Comparison of ENCODE assay signal across 8 mouse cellular contexts in the genomic region with DNA sequence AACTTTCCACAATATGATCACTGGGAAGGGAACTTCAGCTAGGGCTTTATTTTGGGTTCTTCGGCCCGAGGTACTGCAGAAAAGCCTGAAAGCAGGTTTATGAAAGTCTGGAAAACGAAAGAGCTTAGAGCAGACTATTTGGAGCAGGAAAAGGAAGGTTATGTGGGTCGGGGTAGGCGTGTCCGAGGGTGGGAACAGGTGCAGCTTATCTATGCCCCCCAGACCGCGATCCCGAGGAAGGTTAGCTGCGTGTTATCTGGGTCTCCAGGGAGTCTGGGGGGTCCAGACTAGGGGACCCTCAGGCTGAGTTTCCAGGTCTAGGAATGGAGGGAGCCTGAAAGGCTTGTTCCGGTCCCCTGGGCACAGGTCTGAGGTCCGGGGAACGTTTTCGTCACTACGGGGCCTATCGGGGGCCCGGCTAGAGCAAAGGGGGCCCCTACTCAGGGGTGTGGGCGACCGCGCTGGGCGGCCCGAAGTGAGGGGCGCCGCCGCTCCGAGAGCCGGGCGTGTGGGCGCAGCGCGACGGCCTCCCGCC. TPM values are rescaled to one million over a fixed set of nuclear protein-coding genes. Genes with fewer than 3 reads are reported as not detected.
DNase-seq lines count a peak whose midpoint lies in the region; ATAC-seq and TF ChIP-seq lines count a peak whose summit lies in the region.

No protein-coding gene starts in this region.

- H3K4me1 ChIP-seq in heart, embryonic 13.5 days, result peaks cover 53% of the 10 kb centered on the region
- peaks cover 31% of the 10 kb centered on the region for H3K4me1 ChIP-seq in limb, embryonic 12.5 days (replicated peaks)
- H3K4me1 ChIP-seq in midbrain, embryonic 15.5 days, result peaks cover 50% of the 10 kb centered on the region

- no peaks in the 10 kb centered on the region for H3K9me3 ChIP-seq in heart, embryonic 13.5 days
- H3K9me3 ChIP-seq in limb, embryonic 12.5 days, result no peaks in the 10 kb centered on the region
- no peaks in the 10 kb centered on the region for H3K9me3 ChIP-seq in midbrain, embryonic 15.5 days

- H3K4me3 ChIP-seq in layer of hippocampus, adult 2 months, result peak overlapping the region; percentile 89
- peak overlapping the region; percentile 98 for H3K4me3 ChIP-seq in heart, embryonic 13.5 days
- peak overlapping the region; percentile 98 for H3K4me3 ChIP-seq in limb, embryonic 12.5 days (replicated peaks)
- H3K4me3 ChIP-seq in midbrain, embryonic 15.5 days, result peak overlapping the region; percentile 81

- ATAC-seq in heart, embryonic 13.5 days (ENCODE audit: extremely low read depth, insufficient number of reproducible peaks, low FRiP score, low TSS enrichment), result peak; percentile 23
- peak; percentile 62 for ATAC-seq in limb, embryonic 12.5 days (ENCODE audit: insufficient number of reproducible peaks, insufficient read depth, low FRiP score, low TSS enrichment, low read depth)
- ATAC-seq in midbrain, embryonic 15.5 days (replicated peaks), result no peak; the same call in none of the 2 replicates

- peak overlapping the region; percentile 95 for H3K4me2 ChIP-seq in heart, embryonic 13.5 days
- peak overlapping the region; percentile 94 for H3K4me2 ChIP-seq in limb, embryonic 12.5 days
- peak overlapping the region; percentile 87 for H3K4me2 ChIP-seq in midbrain, embryonic 15.5 days

- WGBS in heart, embryonic 13.5 days, result 0% methylated on average over 30 of the region's 33 CpGs
- under 1% methylated on average over 33 of the region's 33 CpGs for WGBS in limb, embryonic 12.5 days
- WGBS in midbrain, embryonic 15.5 days, result under 1% methylated on average over 32 of the region's 33 CpGs

- H3K36me3 ChIP-seq in heart, embryonic 13.5 days, result peaks cover 32% of the 10 kb centered on the region
- peaks cover 47% of the 10 kb centered on the region for H3K36me3 ChIP-seq in limb, embryonic 12.5 days
- H3K36me3 ChIP-seq in midbrain, embryonic 15.5 days (replicated peaks), result peaks cover 1% of the 10 kb centered on the region

- peak overlapping the region; percentile 93 for H3K27ac ChIP-seq in layer of hippocampus, adult 2 months
- H3K27ac ChIP-seq in heart, embryonic 13.5 days (replicated peaks), result peak overlapping the region; percentile 97
- peak overlapping the region; percentile 94 for H3K27ac ChIP-seq in limb, embryonic 12.5 days
- H3K27ac ChIP-seq in midbrain, embryonic 15.5 days, result peak overlapping the region; percentile 81

- H3K27me3 ChIP-seq in heart, embryonic 13.5 days (replicated peaks), result no peaks in the 10 kb centered on the region
- H3K27me3 ChIP-seq in limb, embryonic 12.5 days, result no peaks in the 10 kb centered on the region
- no peaks in the 10 kb centered on the region for H3K27me3 ChIP-seq in midbrain, embryonic 15.5 days (replicated peaks)

- H3K9ac ChIP-seq in heart, embryonic 13.5 days, result peak overlapping the region; percentile 99
- peak overlapping the region; percentile 98 for H3K9ac ChIP-seq in limb, embryonic 12.5 days (replicated peaks)
- peak overlapping the region; percentile 89 for H3K9ac ChIP-seq in midbrain, embryonic 15.5 days

- no peak for TF ChIP-seq CTCF in layer of hippocampus, adult 2 months (conservative IDR thresholded peaks at IDR 0.05)

- DNase-seq in layer of hippocampus, adult 2 months (ENCODE audit: low spot score in 2 of 2), result no peak
- no peak for DNase-seq in layer of hippocampus, adult 9-11 months
- peak; percentile 21 to 50 for DNase-seq in adrenal gland, postnatal 36 days
- peak; percentile 62 to 71 for DNase-seq in thymus, postnatal 36 days
- no peak for DNase-seq in layer of hippocampus, adult 9-10 months (ENCODE audit: low spot score)

RNA-seq across cellular contexts. Expression of gene Plagl2, which starts 0.5 kb away (rescaled TPM):
- 1 to 10 TPM; 5.5 to 5.8 TPM for total RNA-seq in layer of hippocampus, adult 2 months (2021)
- total RNA-seq in adrenal gland, postnatal 36 days (2021), result 10 to 100 TPM in 1 of 2 experiments, 1 to 10 TPM in 1; 9.5 to 10.4 TPM
- 12.2 and 12.5 TPM in 2 replicates for polyA plus RNA-seq in heart, embryonic 13.5 days (2015; fragmentation: Nextera tagmentation; extraction: Ambion mirVana)
- 13.3 and 16.6 TPM in 2 replicates for polyA plus RNA-seq in limb, embryonic 12.5 days (2016; fragmentation: Nextera tagmentation; extraction: Ambion mirVana)
- polyA plus RNA-seq in midbrain, embryonic 15.5 days (2015; fragmentation: Nextera tagmentation; extraction: Ambion mirVana), result 6.5 and 7.4 TPM in 2 replicates

RNA-seq across cellular contexts. Expression of gene Pofut1, which starts 0.6 kb away (rescaled TPM):
- 10 to 100 TPM; 16.6 to 19.4 TPM for total RNA-seq in layer of hippocampus, adult 2 months (2021)
- total RNA-seq in adrenal gland, postnatal 36 days (2021), result 10 to 100 TPM; 45.8 to 59.7 TPM
- 4.6 and 4.8 TPM in 2 replicates for polyA plus RNA-seq in heart, embryonic 13.5 days (2015; fragmentation: Nextera tagmentation; extraction: Ambion mirVana)
- polyA plus RNA-seq in limb, embryonic 12.5 days (2016; fragmentation: Nextera tagmentation; extraction: Ambion mirVana), result 7.2 and 7.4 TPM in 2 replicates
- polyA plus RNA-seq in midbrain, embryonic 15.5 days (2015; fragmentation: Nextera tagmentation; extraction: Ambion mirVana), result 5.2 and 6.2 TPM in 2 replicates

RNA-seq across cellular contexts. Expression of gene Tspyl3, which starts 15.5 kb away (rescaled TPM):
- total RNA-seq in layer of hippocampus, adult 2 months (2021), result 10 to 100 TPM; 20.6 to 22.5 TPM
- total RNA-seq in adrenal gland, postnatal 36 days (2021), result 1 to 10 TPM; 2.6 to 2.8 TPM
- 5.7 and 7.3 TPM in 2 replicates for polyA plus RNA-seq in heart, embryonic 13.5 days (2015; fragmentation: Nextera tagmentation; extraction: Ambion mirVana)
- polyA plus RNA-seq in limb, embryonic 12.5 days (2016; fragmentation: Nextera tagmentation; extraction: Ambion mirVana), result 10.3 and 11.9 TPM in 2 replicates
- polyA plus RNA-seq in midbrain, embryonic 15.5 days (2015; fragmentation: Nextera tagmentation; extraction: Ambion mirVana), result 49.2 and 49.7 TPM in 2 replicates

RNA-seq across cellular contexts. Expression of gene Kif3b, which starts 50.4 kb away (rescaled TPM):
- total RNA-seq in layer of hippocampus, adult 2 months (2021), result 10 to 100 TPM; 50.6 to 55.7 TPM
- total RNA-seq in adrenal gland, postnatal 36 days (2021), result 10 to 100 TPM; 27.7 to 31.1 TPM
- 4.0 and 4.8 TPM in 2 replicates for polyA plus RNA-seq in heart, embryonic 13.5 days (2015; fragmentation: Nextera tagmentation; extraction: Ambion mirVana)
- polyA plus RNA-seq in limb, embryonic 12.5 days (2016; fragmentation: Nextera tagmentation; extraction: Ambion mirVana), result 7.0 TPM in 2 replicates
- polyA plus RNA-seq in midbrain, embryonic 15.5 days (2015; fragmentation: Nextera tagmentation; extraction: Ambion mirVana), result 24.6 and 24.7 TPM in 2 replicates

Comparison
In these comparisons a context has a peak if more than half of its experiments do, and no peak if none do; other contexts are left out.
1. DNase-seq: peak in adrenal gland, postnatal 36 days (2 of 2) and thymus, postnatal 36 days (2 of 2); none in layer of hippocampus, adult 2 months (0 of 2), layer of hippocampus, adult 9-11 months (single experiment) and layer of hippocampus, adult 9-10 months (single experiment).
2. Peak in every context shown above with its lines, with median percentiles within 50 percentile points of each other: H3K27ac ChIP-seq, H3K4me3 ChIP-seq, H3K4me2 ChIP-seq and H3K9ac ChIP-seq.